Mouse (Mus musculus) cerebellum, postnatal 4 days (tissue): Measurements from ENCODE around the gene Dnaja1.
A peak's percentile ranks its signal among the peaks of the same experiment; 100 is the strongest.

Source experiments
- DNase-seq, 2 experiments: peaks; one replicate each; pipeline ENCODE4 v3.0.0; 2022; ENCODE audit warnings: low spot score in 2 of 2, mixed read lengths in 1 of 2

Gene Dnaja1

DNA sequence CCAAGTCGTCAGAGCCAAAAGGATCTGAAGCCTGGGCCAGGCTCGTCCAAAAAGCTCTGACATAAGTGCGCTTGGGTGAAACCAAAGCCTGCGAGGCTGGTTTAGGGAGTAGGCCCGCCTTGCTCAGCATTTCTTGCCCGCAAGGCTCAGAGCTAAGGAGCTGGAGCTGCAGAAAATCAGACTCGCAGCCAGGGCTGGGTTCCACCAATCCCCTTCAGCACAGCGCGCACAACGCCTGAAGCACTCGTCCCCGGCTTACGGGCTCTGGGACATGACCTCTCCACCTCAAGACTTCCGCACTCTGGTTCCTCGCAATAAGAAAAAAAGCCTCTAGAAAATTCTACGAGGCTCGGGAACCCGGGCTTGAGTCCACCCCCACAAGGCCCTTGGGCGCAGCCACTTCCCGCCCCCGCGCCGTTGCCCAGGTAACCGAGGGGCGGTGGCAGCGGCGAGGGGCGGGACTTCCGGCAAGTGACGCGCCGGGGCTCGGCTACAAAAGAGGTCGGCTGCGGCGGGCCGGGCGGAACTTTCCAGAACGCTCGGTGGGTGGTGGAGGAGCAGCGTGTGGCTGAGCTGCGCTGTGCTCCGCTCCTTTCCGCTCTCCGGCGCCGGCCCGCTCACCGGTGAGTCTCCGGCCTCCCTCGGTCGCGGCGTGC is at the start of gene Dnaja1:
TSS of gene Dnaja1 (plus strand) at position 140 of the 656 bp plus-strand sequence.
- DNase-seq = peak; percentile 97 to 99

DNA sequence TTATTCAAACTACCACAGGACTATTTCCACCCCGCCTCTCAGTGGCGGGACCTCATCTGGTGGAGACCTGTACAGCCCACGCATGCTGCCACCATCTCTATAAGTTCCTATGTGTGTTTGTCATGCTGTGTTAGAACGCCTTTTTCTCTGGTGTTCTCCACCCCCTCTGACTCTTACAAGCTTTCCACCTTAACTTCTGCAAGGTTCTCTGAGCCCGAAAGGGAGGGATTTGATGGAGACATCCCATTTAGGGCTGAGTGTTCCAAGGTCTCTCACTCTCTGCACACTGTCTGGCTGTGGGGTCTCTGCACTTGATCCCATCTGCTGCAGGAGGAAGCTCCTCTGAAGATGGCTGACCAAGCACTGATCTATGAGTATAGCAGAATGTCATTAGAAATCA is 48.4 kb upstream of the Dnaja1 start:
- DNase-seq = no peak

DNA sequence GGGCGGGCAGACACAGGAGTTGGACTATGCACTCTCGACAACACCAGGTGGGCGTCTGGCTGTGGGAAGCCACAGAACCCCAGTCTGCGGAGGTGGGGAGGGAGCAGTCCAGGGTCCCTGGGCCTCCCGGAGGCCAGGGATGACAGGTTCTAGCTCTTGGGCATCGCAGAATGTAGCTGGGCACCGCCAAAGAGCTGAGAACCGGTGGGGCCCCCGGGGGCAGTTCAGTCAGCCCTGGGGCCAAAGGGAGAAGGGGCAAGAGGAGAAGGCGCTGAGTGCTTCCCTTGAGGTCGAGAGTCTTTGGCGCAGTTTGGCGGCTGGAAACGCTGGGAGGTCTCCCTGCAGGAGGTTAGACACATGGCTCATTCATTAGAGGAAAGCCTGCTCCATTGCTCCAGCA is 45.6 kb upstream of the Dnaja1 start:
- DNase-seq = no peak

DNA sequence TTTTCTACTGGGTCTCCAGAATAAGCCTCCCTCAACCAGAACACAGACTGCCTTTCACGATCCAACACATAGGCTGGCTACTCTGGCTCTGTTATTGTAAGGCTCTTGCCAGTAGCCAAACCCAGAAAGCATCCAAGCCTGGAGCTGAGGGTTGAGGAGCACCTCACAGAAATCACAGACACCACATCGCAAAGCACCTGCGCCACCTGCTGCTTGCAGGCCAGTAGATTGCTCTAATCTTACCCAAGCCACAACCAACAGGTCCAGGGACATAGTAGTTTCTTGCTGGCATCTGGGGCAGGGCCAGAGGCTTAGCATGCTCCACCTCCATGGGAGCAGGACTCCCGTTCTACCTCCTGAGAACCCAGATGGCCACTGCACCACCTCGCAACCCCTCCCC is 44.8 kb upstream of the Dnaja1 start:
- DNase-seq = peak in 1 of 2 experiments; percentile 15

DNA sequence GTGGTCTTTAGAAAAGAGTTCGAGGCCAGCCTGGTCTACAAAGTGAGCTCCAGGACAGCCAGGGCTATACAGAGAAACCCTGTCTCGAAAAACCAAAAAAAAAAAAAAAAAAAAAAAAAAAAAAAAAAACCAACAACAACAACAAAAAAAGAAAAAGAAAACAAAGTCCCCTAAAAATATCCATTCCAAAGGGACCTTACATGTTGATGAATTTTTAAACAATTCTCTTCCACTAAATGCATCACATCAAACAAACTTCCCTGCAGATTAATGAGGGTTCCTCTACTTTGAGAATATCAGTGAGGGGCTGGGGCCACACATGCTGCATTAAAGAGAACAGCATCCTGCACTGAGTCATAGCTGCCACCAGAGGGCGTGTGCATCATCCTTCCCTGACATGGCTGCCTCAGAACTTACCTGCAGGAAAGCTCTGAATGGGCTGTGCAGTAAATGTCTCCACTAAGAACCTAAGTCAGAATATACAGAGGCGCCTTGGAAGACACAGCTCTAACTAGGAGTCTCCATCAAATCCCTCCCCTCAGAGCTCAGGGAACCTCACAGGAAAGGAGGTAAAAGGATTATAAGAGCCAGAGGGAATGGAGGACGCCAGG is 41.6 kb upstream of the Dnaja1 start:
- DNase-seq = no peak

DNA sequence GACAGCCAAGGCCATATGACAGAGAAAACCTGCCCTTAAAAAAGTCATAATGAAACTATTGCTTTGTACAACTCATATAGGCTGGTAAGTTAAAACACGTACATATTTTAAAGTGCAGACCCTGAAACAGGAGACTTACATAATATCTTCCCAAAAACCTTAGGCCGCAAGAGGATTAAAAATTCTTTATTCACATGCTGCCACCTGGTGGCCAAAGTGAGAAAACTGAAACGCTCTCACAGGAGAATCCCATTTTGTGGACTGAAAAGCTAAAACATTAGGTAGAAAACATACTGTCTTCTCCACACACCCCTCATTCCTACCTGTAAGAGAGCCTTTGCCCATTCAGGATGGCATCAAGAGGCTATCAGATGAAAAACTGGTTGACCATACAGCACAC is 40.0 kb upstream of the Dnaja1 start:
- peak in 1 of 2 experiments; percentile 57 for DNase-seq

DNA sequence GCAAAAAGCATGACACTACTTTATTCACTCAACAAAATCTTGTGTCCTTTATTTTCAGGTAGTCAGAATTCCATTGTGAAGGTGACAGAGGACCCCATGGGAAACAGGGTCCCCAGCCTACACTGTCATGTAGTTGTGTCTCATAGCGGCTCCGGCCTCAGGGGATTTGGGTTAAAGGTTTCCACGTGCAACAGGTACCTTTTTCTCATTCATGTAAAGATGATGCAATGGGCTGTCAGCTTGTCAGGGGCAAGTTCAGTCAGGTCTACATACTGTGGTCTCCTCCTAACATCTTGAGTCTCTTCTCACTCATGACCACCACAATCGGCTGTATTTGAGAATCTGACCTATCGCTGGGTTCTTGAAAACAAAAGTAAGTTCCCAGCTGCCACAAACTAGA is 39.6 kb upstream of the Dnaja1 start:
- no peak for DNase-seq

DNA sequence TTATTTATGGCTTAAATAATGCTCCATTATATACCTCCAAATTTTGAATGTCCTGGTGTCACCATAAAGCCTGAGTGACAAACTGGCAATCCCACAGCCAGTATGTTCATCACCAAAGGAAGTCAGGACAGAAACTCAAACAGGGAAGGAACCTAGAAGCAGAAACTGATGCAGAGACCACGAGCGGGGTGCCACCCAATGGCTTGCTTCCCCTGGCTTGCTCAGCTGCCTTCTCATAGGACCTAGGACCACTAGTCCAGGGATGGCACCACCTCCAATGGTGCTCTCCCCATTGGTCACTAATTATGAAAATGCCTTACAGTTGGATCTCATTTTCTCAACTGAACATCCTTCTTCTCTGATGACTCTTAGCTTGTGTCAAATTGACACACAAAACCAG is 38.6 kb upstream of the Dnaja1 start:
- no peak for DNase-seq

DNA sequence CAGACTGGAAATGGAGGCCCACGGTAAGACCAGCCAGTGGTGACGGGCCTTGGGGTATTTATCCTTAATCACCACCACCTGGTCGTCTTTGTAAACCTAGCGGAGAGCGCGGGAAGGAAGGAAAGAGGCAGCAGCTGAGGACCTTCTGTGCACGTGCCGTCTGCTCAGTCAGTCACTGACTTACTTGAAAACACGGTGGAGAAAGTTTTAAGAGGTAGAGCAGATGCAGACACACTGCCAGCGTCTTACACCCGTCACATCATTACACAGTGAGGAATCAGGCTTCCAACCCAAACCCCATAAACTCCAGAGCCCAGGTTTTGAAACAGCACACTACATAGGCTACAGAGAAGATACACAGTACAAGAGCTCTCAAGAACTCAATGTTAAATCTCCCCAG is 30.9 kb upstream of the Dnaja1 start:
- no peak for DNase-seq

DNA sequence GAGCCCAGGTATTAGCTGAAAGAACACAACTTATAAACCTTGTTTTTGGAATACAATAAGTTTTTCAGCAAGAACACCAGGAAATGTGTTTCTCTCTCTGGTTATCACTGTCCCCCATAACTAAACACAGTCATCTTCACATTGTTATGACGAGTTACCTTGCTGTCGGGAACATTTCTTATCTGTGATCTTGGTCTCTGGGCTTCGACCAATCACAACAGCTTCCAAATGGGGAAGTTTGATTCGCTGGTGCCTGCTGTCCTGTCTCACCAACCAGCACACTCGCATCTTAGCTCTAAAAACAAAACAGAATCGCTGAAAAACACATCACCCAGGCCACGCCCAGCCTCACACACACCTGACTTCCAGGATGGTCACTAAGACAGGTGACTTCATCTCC is 24.9 kb upstream of the Dnaja1 start:
- DNase-seq = no peak

DNA sequence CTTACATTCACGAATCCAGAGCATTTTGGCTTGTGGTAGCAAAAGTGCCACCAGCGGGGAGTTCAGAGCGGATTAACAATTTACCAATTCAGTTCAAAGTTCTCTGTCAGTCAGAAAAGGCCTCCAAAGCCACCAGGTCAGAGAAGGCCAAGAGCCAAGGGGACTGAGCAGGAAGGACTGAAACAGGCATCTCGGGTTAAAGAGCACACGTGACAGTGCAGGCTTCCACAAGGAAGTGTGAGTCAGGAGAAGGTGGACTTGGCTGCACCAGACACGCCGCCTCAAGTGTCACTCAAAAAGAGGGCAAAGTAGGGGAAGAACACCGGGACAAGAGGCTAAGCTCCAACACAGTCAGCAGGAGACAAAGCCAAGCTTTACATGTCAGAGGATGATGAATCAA is 21.7 kb upstream of the Dnaja1 start:
- no peak for DNase-seq

DNA sequence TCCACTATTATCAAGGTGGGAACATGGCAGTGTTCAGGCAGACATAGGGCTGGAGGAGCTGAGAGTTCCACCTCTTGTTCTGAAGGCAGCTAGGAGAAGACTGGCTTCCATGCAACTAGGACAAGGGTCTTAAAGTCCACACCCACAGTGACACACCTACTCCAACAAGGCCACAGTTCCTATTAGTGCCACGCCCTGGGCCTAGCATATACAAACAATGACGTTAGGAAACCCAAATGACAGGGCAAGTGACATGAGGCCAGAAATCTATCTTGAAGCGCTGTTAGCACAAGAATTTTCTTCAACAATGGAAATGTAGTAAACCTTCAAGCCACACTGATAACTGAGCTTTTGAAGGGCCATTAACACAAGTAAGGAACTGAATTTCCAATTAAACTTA is 20.2 kb upstream of the Dnaja1 start:
- no peak for DNase-seq

DNA sequence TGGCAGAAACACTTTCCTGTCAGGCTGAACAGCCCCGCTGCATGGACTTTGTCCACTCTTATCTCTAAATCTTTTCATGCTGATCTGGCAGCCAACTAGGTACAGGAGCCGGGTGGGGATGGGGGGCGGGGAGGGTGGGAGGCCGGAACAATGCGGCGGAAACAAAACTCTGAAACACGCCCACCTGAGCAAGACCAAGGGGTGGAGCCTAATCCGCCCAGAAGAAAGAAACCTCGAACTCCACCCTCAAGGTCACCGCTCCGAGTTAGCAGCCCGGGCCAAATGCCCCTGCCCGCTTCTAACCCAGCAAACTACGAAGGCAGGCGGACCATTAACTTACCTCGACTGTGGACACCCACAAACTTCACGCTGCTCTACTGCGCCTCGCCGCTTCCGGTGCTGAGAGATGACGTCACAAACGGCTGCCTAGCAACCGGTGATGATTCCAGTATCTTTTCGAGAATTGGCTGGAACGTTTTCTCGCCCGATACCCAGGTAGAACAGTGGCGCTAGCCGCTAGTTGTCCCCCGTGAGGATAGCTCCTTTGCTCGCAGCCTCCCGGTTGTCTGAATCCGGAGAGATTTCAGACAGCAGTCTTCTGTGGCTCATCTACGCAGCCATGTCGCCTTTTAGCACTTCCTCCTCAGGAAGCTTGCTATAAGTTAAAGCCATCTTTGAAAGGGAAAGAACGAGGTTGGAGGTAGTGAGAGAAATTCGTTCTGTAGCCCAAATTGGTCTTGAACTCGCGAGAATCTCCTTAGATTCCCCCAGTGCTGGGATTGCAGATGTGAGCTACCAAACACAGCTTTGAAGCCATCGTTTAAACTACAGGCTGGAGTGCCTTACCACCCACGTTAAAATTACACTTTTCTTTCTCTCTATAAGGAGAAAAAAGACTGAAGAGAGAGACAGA is 18.9 kb upstream of the Dnaja1 start, which contains the start of gene Aptx:
TSS of gene Aptx (minus strand) at position 398 of the 913 bp plus-strand sequence.
- DNase-seq = peak; percentile 87 to 94

DNA sequence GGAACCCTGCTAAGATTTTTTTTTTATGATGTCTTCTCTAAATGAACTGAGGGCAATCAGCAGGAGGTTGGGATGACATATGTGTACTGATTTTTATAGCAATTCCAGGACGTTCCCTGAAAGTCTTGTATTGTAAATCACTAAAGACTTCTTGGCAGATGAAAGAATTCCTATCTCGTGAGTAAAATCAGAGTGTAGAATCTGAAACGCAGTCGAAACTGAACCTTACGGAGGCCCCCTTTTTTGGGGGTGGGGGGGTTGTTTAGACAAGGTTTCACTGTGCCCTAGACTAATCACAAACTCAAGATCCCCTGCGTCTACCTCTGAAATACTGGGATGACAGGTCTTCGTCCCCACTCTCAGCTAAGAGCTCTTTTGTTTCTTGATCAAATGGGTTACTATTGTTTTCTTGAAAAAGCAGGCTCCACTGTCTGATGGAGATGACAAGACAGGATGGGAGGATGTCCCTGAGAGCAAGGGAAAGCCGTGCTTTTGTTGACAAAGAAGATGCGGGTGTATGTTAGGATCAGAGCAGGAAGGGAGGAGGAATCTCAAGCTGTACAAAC is 18.2 kb upstream of the Dnaja1 start:
- DNase-seq = no peak

DNA sequence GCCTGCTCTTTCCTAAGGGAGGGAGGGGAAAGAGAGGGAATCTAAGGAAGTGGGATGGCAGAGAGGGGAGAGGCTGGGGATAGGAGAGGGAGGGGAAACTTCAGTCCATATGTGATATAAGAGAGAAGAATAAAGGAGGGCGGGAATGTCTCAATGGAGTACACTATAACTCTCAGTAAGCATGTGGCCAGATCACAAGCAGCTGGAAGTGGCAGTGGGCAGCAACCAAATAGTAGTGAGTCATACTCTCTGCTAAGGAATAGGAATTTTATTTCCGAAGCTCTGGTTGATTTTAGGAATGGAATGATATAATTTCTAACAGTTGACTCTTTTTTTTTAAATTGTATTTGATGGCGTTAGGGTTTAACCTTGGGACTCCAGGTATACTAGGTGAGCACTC is 4.8 kb upstream of the Dnaja1 start:
- no peak for DNase-seq

DNA sequence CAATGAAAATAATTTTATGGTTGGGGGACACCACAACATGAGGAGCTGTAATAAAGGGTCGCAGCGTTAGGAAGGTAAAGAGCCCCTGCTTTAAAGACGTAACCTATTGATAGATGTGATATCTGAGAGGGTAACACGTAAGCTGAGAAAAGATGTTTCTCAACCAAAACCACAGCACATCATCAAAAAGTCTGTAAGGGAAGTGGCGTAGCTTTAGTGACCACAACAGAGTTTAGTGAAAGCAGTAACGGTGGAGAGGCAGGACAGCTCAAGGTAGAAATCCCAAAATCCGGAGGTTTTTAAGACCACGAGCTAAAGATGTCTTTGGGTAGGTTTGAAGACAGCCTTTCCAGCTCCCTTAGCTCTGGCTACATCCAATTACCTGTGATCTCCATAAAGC is 1.0 kb upstream of the Dnaja1 start:
- no peak for DNase-seq

DNA sequence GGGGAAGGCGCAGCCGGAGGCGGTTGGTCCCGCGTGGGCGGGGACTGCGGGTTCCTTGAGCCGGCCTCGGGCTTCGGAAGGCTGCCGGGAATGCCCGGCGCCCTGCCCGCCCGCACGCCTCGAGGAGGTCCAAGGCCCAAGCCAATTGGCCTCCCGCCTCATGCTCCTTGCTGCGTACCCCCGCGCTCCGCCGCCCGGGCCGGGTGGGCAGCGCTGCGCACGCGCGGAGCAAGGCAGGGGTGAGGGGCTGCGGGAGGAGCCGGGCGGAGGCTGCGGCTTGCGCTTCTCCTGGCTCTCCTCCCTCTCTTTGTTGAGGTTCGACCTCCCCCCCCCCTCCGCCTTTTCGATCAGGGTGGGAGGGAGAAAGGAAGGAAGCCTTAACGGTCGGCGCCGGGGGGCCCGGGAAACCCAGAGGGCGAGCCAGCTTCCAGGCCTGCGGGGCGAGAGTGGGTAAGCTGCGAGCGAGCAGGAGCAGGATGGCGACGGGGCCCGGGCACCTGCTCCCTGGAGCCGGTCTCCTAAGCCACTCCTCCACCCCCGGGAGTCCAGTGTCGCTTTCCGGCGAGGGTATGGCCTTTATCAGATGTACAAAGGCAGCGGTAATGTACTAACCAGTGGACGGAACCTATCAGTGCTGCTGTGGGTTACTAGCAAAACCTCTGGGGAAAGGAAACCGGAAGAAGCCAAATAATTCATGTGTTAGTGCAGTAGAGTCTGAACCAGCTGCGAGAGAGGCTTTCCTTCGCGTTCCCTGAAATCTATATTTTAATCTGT is 924 bp downstream of the Dnaja1 start:
- DNase-seq = peak; percentile 72 to 84

DNA sequence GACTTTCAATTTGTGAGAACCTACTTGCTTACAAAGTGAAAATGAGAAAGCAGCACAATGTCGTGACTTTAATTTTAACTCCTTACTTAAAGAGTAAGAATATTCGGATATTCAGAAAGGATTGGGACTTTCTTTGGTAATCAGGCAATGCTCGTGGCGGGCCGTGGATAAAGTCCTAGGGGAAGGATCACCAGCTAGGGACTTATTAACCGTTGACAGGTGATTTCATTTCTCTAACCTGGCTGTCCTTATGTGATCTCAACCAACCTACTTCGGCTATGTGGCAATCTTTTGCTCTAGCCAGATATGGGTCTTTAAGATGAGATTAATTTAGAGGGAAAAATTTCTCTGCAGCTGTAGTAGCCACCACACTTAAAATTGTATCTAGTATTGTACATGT is 3.2 kb downstream of the Dnaja1 start:
- no peak for DNase-seq

DNA sequence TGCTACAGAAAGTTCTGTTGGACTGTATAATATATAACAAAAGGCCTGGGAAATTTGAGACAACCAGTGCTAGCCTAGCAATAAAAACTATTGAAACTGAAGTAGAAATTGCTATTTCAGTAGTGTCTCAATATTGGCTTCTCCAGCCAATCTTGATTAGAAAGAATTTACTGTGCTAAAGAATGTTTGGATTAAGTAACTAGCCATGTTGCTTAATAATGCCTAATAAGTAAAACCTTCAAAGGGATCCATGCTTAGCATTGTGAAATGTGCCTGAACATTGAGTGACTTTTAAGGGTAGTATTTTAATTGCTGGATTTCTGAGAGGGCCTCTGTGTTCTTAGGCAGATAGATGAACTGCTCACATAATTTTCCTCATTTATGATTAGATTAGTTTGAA is 3.6 kb downstream of the Dnaja1 start:
- no peak for DNase-seq

DNA sequence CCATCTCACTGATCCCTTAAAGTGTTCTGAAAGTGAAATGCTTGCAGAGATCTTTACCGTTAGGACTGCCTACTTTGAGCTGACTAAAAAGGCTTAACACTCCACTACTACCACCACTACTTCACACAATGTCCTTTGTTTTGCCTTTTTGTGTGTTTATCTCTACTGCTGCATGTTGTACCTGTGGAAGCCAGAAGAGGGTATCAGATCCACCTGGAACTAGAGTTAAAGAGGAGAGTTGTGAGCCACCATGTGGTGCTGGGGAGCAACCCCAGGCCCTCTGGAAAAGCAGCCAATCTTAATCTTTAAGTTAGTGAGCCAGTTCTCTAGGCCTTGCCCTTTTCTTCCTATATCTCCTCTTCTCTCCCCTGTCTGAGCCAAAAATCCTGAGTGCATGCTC is 5.3 kb downstream of the Dnaja1 start:
- DNase-seq = no peak

DNA sequence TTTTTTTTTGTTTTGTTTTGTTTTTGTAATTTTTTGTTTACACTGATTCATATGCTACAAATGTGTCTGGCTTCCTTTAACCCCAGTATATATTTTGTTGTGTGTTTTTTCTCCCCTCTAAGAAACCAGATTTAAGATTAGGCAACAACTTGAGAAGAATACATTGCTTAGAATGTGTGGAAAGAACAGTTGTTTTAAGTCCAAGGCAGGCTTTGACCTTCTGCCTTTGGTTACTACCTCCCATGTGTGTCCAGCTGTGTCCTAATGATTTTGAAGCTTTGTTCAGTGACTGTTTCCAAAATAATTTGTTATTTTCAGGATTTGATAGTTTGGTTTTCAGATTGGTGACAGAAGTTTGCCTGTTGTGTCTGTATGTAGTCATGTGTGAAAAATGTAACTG is 9.3 kb downstream of the Dnaja1 start:
- DNase-seq = no peak

DNA sequence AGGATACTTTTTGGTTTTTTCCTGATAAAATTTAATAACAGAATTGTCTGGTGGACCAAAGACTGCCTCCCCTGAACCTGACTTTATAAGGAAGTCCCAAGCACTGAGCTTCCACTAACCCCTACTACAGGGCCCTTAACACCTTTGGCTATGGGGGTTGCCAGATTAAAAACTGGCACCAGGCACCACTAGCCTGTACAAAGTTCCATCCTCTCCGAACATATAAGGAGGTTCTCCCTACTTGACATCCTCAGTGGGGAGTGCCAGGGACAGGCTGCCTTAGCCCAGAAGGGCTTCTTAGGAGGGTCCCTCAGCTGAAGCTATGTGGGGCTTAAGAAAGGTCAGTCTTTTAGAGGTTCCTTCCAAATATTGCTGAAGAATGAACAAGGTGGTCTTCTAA is 13.4 kb downstream of the Dnaja1 start:
- DNase-seq = no peak
